Mouse (Mus musculus) liver, adult 2 months (tissue): ENCODE results near the gene Sprtn.

Source experiments
- CTCF ChIP-seq: fragments of 200-500 bp; IDR thresholded peaks from 2 replicates; pipeline ENCODE4 v1.5.1; 2011; ENCODE audit warnings: low read depth, low read length, control low read depth
- POLR2A ChIP-seq: fragments of 200-500 bp; IDR thresholded peaks from 2 replicates; pipeline ENCODE4 v1.6.1; 2011; ENCODE audit warnings: low read length, control low read depth; ENCODE audit not compliant: insufficient read depth; ENCODE audit errors: extremely low read depth

DNA sequence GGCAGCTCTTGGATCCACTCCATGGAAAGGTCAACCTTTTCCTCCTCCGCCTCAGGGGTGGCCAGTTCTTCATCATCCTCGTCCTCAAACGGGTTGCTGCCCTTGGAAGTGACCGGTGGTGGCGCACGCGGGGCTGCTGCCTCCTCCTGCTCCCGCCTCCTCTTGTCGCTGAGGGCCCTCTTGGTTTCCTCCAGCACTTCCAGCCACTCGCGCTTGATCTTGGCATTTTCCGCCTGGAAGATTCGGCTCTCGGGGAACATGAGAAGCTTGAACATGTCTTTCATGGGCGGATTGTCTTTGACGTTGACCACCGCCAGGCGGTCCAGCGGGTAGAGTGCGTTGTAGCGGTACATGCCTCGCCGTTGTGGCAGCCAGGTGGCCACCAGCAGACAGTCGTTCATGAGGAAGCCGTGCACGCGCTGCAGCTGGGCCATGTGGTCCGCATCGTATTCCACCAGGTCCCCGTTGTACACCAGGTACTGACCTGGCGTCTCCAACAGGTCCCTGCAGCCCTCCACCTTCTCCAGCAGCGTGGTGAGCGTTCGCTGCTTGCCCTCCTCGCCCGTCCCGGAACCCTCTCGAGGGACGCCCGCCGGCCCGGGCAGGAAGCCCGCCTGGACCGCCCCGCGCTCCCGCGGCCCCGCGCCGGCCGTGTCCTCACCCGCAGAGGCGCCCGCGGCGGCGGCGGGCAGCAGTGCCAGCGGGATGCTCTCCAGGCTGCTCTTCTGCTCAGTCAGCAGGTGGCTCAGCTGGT lies 877 bp upstream of the Sprtn start:
- peak; percentile 80 for TF ChIP-seq CTCF
- no peak for TF ChIP-seq POLR2A
